Mouse (Mus musculus) liver, embryonic 13.5 days (tissue): ENCODE measurements around the gene Magi2. TPM values are rescaled to one million over a fixed set of nuclear protein-coding genes. Genes with fewer than 3 reads are reported as not detected.
"Not testable (repeated sequence)": the region's sequence is repeated elsewhere in the genome, so short reads cannot be mapped to it uniquely, and the experiment has no call there.

Experiments
- ATAC-seq: fragments of 200-750 bp; cut with Nextera tagmentation; 2 replicates; pipeline ENCODE4 v1.8.0; 2017; ENCODE audit warnings: low read depth, mild to moderate bottlenecking, moderate number of reproducible peaks, moderate library complexity
- DNase-seq: peaks from one replicate; pipeline ENCODE4 v3.0.0; 2022
- H3K27ac ChIP-seq: fragments of 300-500 bp; sonication (generic); 2 replicates; pipeline ENCODE4 v1.5.1; 2015; ENCODE audit warnings: moderate library complexity, mild to moderate bottlenecking, inconsistent platforms
- H3K27me3 ChIP-seq: fragments of 300-500 bp; sonication (generic); 2 replicates; pipeline ENCODE4 v1.6.1; 2015; ENCODE audit warnings: mild to moderate bottlenecking, inconsistent platforms
- H3K36me3 ChIP-seq: fragments of 300-500 bp; sonication (generic); 2 replicates; pipeline ENCODE4 v1.6.1; 2015; ENCODE audit warnings: mild to moderate bottlenecking, inconsistent platforms
- H3K4me1 ChIP-seq: fragments of 300-500 bp; sonication (generic); replicated peaks from 2 replicates; pipeline ENCODE4 v1.6.1; 2015; ENCODE audit warnings: inconsistent platforms
- H3K4me2 ChIP-seq: fragments of 300-500 bp; sonication (generic); 2 replicates; pipeline ENCODE4 v1.6.1; 2015; ENCODE audit warnings: inconsistent platforms, mild to moderate bottlenecking, moderate library complexity
- H3K4me3 ChIP-seq: fragments of 300-500 bp; sonication (generic); replicated peaks from 2 replicates; pipeline ENCODE4 v1.5.1; 2015; ENCODE audit warnings: mild to moderate bottlenecking, inconsistent platforms
- H3K9ac ChIP-seq: fragments of 300-500 bp; sonication (generic); 2 replicates; pipeline ENCODE4 v1.6.1; 2015; ENCODE audit warnings: mild to moderate bottlenecking, inconsistent platforms
- H3K9me3 ChIP-seq: fragments of 300-500 bp; sonication (generic); replicated peaks from 2 replicates; pipeline ENCODE4 v1.6.1; 2016; ENCODE audit warnings: inconsistent platforms
- WGBS: fragments of 180-500 bp; shearing (Covaris S2); methylation state at CpG from one replicate; pipeline ENCODE4 v1.1.7; 2015; ENCODE audit not compliant: insufficient replicate concordance; 5-methylcytosine and 5-hydroxymethylcytosine counted together
- polyA plus RNA-seq: library from polyadenylated mRNA; unstranded; fragments of >200 nt; fragmentation: Nextera tagmentation; extraction: Ambion mirVana; gene quantifications from 2 replicates; pipeline ENCODE4 v1.2.1, GENCODE M21; 2015

Magi2 gene
- polyA plus RNA-seq, 1 experiment from 2014 or later = 0.28 TPM

DNA sequence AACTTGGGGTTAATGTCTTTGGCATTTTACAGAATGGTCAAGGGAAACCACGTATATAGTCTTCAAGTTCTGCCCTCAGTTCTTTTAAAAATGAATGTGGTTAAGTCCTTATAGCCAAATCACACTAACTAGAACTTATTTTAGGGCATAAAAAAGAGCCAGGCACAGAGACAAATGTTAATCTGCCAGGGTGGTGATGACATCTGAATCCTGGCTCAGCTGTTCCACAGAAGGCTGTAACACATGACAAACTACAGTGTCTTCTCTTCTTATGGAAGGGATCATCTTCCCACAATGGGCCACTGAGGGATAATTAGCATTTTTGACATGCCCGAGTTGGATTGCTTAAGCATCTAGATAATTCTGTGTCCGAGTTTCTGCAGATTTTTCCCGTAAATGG is 1299.8 kb downstream of the Magi2 start:
- not testable (repeated sequence) for H3K9me3 ChIP-seq, DNase-seq, ATAC-seq, H3K9ac ChIP-seq, H3K27me3 ChIP-seq, H3K27ac ChIP-seq, H3K4me1 ChIP-seq, H3K4me3 ChIP-seq, H3K36me3 ChIP-seq, H3K4me2 ChIP-seq
- WGBS = 72% methylated on average over 2 of the region's 4 CpGs

- H3K9me3 ChIP-seq = no peaks in the 10 kb centered on the region
- no peaks in the 10 kb centered on the region for H3K36me3 ChIP-seq
- no peak overlapping the region for H3K4me3 ChIP-seq
- ATAC-seq (no peak), DNase-seq (no peak)
- no peaks in the 10 kb centered on the region for H3K27me3 ChIP-seq
- no peaks in the 10 kb centered on the region for H3K4me1 ChIP-seq
- H3K9ac ChIP-seq = no peak overlapping the region
- no peak overlapping the region for H3K4me2 ChIP-seq
- WGBS = 58% methylated on average over 3 of the region's 3 CpGs
- no peak overlapping the region for H3K27ac ChIP-seq
These were observed 1309.7 kb downstream of the Magi2 start for GRCm38 (mm10) chr5:20536544-20536943.

- Histone ChIP-seq H3K4me1 (no peaks in the 10 kb centered on the region), H3K36me3 (no peaks in the 10 kb centered on the region), H3K9ac (no peak overlapping the region), H3K27me3 (no peaks in the 10 kb centered on the region), H3K4me2 (no peak overlapping the region), H3K9me3 (no peaks in the 10 kb centered on the region), H3K27ac (no peak overlapping the region), H3K4me3 (no peak overlapping the region)
- ATAC-seq (no peak), DNase-seq (no peak)
- 56% methylated on average over 8 of the region's 8 CpGs for WGBS
These were observed 1310.7 kb downstream of the Magi2 start for GRCm38 (mm10) chr5:20537369-20538022.

DNA sequence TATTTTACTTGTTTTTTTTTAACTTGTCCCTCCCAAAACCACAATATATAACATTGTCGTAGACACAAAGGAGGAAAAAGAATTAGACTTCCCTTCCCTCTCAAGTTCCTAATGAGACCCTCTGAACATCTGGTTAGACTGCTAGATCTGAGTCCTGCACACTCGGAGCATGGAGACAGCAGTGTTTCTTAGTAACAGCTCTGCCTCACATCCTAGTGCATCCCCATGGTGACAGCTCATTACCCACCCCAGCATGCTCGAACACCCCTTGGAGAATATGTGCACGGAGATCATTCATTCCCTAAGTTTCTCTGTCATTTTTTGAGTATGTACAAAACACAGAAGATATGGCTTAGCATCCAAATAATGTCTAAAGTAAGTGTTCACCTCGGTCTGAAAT is 1317.5 kb downstream of the Magi2 start:
- Histone ChIP-seq H3K36me3 (no peaks in the 10 kb centered on the region), H3K4me1 (no peaks in the 10 kb centered on the region), H3K4me3 (no peak overlapping the region), H3K27me3 (no peaks in the 10 kb centered on the region), H3K9me3 (no peaks in the 10 kb centered on the region), H3K4me2 (no peak overlapping the region), H3K27ac (no peak overlapping the region), H3K9ac (no peak overlapping the region)
- WGBS = 55% methylated on average over 5 of the region's 5 CpGs
- ATAC-seq (no peak), DNase-seq (no peak)

- 66% methylated on average over 2 of the region's 2 CpGs for WGBS
- no peak overlapping the region for H3K27ac ChIP-seq
- no peaks in the 10 kb centered on the region for H3K4me1 ChIP-seq
- no peaks in the 10 kb centered on the region for H3K9me3 ChIP-seq
- ATAC-seq (no peak), DNase-seq (no peak)
- no peak overlapping the region for H3K4me3 ChIP-seq
- no peaks in the 10 kb centered on the region for H3K36me3 ChIP-seq
- H3K9ac ChIP-seq = no peak overlapping the region
- H3K4me2 ChIP-seq = no peak overlapping the region
- H3K27me3 ChIP-seq = no peaks in the 10 kb centered on the region
These were observed 1332.5 kb downstream of the Magi2 start for GRCm38 (mm10) chr5:20559378-20559777.

DNA sequence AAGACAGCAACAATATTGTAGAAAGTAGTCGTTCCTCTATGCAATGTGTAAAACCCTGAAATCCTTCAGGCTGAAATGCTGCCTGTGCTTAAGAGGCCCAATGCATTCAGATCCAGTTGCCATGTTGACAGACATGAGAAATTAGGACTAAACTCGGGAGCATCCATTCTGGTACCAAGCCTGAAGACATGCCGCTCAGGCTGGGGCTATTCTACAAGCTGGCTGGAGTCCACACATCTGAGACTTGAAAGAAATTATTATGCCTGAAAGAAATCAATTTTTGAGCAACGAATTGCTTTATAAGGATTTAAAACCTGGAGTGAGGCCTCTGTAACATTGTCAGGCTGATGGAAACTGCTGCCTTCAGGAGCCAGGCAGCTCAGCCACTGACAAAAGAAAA is 1333.0 kb downstream of the Magi2 start:
- no peak overlapping the region for H3K9ac ChIP-seq
- no peaks in the 10 kb centered on the region for H3K4me1 ChIP-seq
- H3K36me3 ChIP-seq = no peaks in the 10 kb centered on the region
- no peaks in the 10 kb centered on the region for H3K9me3 ChIP-seq
- H3K4me2 ChIP-seq = no peak overlapping the region
- no peak for ATAC-seq
- no peak for DNase-seq
- no peak overlapping the region for H3K4me3 ChIP-seq
- no peak overlapping the region for H3K27ac ChIP-seq
- WGBS = 51% methylated on average over 4 of the region's 4 CpGs
- no peaks in the 10 kb centered on the region for H3K27me3 ChIP-seq

DNA sequence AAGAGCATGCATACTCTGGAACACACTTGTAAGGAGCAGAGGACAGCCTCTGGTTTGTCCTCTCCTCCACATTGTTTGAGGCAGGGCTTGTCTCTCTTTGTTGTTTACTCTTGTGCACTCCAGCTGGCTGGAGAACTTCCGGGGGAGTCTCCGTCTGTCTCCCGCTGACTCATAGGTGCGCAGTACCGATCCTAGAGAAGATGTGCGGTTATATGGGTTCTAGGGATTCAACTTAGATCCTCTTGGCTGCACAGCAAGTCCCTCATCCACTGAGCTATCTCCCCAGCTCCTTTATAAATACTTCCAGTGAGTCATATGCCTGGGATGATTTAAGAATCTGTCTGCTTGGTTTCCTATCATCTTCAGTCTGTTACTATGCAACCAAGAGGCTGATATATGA is 1341.6 kb downstream of the Magi2 start:
- no peaks in the 10 kb centered on the region for H3K4me1 ChIP-seq
- no peak for ATAC-seq
- no peaks in the 10 kb centered on the region for H3K27me3 ChIP-seq
- DNase-seq = no peak
- no peak overlapping the region for H3K4me2 ChIP-seq
- H3K9ac ChIP-seq = no peak overlapping the region
- no peaks in the 10 kb centered on the region for H3K36me3 ChIP-seq
- H3K4me3 ChIP-seq = no peak overlapping the region
- H3K9me3 ChIP-seq = no peaks in the 10 kb centered on the region
- no peak overlapping the region for H3K27ac ChIP-seq
- WGBS = 74% methylated on average over 6 of the region's 6 CpGs

- no peaks in the 10 kb centered on the region for H3K9me3 ChIP-seq
- 79% methylated on average over 7 of the region's 7 CpGs for WGBS
- no peak for DNase-seq
- H3K36me3 ChIP-seq = no peaks in the 10 kb centered on the region
- no peaks in the 10 kb centered on the region for H3K4me1 ChIP-seq
- no peak for ATAC-seq
- H3K9ac ChIP-seq = no peak overlapping the region
- H3K27me3 ChIP-seq = no peaks in the 10 kb centered on the region
- H3K4me2 ChIP-seq = no peak overlapping the region
- no peak overlapping the region for H3K27ac ChIP-seq
- H3K4me3 ChIP-seq = no peak overlapping the region
These were observed 1342.1 kb downstream of the Magi2 start for GRCm38 (mm10) chr5:20568966-20569365.

- Histone ChIP-seq H3K4me3 (no peak overlapping the region), H3K9me3 (no peaks in the 10 kb centered on the region), H3K4me2 (no peak overlapping the region), H3K36me3 (no peaks in the 10 kb centered on the region), H3K9ac (no peak overlapping the region), H3K27ac (no peak overlapping the region), H3K27me3 (0 out of 2 replicates have a peak, but pooled peaks cover 3% of the 10 kb centered on the region), H3K4me1 (no peaks in the 10 kb centered on the region)
- no peak for ATAC-seq
- WGBS = 48% methylated on average over 2 of the region's 2 CpGs
- DNase-seq = no peak
These were observed 1348.0 kb downstream of the Magi2 start for GRCm38 (mm10) chr5:20574816-20575215.

DNA sequence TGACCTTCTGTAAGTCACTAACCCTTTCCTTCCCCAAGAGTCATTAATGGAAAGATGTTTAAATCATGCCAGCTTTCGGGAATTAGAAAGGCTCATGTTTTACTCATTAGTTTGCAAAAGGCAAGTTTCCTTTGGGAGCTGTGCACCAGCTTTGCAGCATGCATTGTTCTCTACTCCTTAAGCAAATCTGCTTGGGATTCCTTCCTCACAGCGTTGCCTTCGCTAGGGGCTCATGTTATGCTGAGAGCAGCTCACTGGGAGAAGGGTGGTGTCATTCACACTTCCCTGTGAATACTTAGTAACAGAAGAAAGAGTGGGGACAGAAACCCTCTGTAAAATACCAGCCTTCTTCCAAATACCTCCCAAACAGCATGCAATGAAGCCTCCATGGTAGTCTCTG is 1349.0 kb downstream of the Magi2 start:
- DNase-seq (no peak), ATAC-seq (no peak)
- Histone ChIP-seq H3K4me3 (no peak overlapping the region), H3K36me3 (no peaks in the 10 kb centered on the region), H3K9me3 (no peaks in the 10 kb centered on the region), H3K27me3 (0 out of 2 replicates have a peak, but pooled peaks cover 3% of the 10 kb centered on the region), H3K27ac (no peak overlapping the region), H3K9ac (no peak overlapping the region), H3K4me1 (no peaks in the 10 kb centered on the region), H3K4me2 (no peak overlapping the region)
- WGBS = 34% methylated on average over 3 of the region's 3 CpGs

DNA sequence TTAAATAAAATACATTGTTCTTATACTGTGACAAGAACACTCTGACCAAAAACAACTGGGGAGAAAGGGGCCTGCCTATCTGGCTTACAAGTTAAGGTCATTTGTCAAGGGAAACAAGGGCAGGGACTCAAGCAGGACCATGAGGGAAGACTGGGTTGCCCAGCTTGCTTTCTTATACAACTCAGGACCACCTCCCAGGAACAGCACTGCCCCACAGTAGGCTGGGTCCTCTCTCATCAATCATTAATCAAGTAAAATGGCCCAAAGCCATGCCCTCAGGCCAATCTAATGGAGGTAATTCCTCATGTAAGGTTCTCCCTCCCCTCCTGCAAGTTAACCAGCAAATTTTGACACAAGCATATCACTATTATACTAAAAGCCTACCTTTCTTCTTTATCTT is 1349.4 kb downstream of the Magi2 start:
- H3K36me3 ChIP-seq = no peaks in the 10 kb centered on the region
- H3K27ac ChIP-seq = no peak overlapping the region
- H3K9ac ChIP-seq = no peak overlapping the region
- no peaks in the 10 kb centered on the region for H3K9me3 ChIP-seq
- no peaks in the 10 kb centered on the region for H3K4me1 ChIP-seq
- no peak overlapping the region for H3K4me3 ChIP-seq
- 0 out of 2 replicates have a peak, but pooled peaks cover 3% of the 10 kb centered on the region for H3K27me3 ChIP-seq
- no peak for ATAC-seq
- no peak overlapping the region for H3K4me2 ChIP-seq
- no peak for DNase-seq

DNA sequence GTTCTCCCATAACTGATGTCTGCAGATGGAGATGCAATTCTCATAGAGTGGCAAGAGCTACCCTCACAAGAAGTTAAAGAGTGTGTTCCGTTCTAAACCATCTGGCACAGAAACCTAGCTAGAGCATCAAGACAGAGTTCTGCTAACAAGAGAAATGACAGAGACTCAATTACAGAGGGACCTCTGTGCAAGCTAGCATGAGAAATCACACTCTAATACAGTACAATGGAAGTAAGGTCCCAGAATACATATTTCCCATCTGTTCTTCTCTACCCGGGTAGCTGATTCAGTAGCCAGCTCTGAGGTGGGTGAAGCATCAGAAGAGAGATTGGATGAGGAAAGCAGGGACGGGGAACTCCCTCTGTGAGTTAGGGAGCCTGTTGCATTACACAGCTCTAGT is 1351.8 kb downstream of the Magi2 start:
- WGBS = 62% methylated on average over 3 of the region's 3 CpGs

More for the DNA sequence above, 1351.8 kb downstream of the Magi2 start:
- Histone ChIP-seq H3K9ac (no peak overlapping the region), H3K36me3 (no peaks in the 10 kb centered on the region), H3K27ac (no peak overlapping the region), H3K9me3 (no peaks in the 10 kb centered on the region), H3K4me2 (no peak overlapping the region), H3K4me3 (no peak overlapping the region), H3K27me3 (0 out of 2 replicates have a peak, but pooled peaks cover 3% of the 10 kb centered on the region), H3K4me1 (no peaks in the 10 kb centered on the region)
- ATAC-seq = no peak
- DNase-seq = no peak
